Mouse (Mus musculus): ENCODE measurements at regions not wholly inside any gene's neighbourhood (a gene's known extent, or its start where the extent isn't known, plus 50 kb on each side); places are given as distances from the start of the nearest gene placed in this dataset.
A peak's percentile ranks its signal among the peaks of the same experiment; 100 is the strongest.

GRCm38 (mm10) chr3:144019293-144019692 lies 185.7 kb downstream of the Lmo4 start:
- WGBS = 75% methylated on average over 2 of the region's 2 CpGs
- Histone ChIP-seq H3K27me3 (ENCODE audit: insufficient read depth, low read length) (no peaks in the 10 kb centered on the region), H3K9me3 (ENCODE audit: low read length) (no peaks in the 10 kb centered on the region), H3K4me1 (ENCODE audit: insufficient read depth, low read length) (0 out of 2 replicates have a peak, but pooled peaks cover 3% of the 10 kb centered on the region), H3K9ac (replicated peaks; ENCODE audit: low read length) (no peak overlapping the region), H3K36me3 (ENCODE audit: insufficient read depth, low read length) (no peaks in the 10 kb centered on the region), H3K27ac (ENCODE audit: low read length) (no peak overlapping the region), H3K4me2 (replicated peaks; ENCODE audit: low read depth, low read length) (no peak overlapping the region), H3K4me3 (ENCODE audit: low read length) (no peak overlapping the region)
- no peak for ATAC-seq (ENCODE audit: low FRiP score, low TSS enrichment)

DNA sequence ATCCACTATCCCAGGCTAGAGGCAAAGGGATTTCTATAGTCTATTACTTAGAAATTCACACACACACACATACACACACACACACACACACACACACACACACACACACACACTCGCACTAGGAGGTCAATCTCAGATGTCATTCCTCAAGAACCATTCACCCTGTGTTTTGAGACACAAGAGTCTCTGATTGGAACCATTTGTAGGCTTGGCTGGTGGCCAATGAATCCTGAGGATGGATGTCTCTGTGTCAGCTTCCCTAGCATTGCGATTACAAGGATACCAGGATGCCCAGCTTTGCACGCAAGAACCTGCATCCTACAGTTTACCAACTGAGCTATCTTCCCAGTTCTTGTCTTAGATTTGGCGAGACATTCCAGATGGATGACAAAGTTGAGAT lies 186.5 kb downstream of the Lmo4 start:
- Histone ChIP-seq H3K4me2 (replicated peaks; ENCODE audit: low read depth, low read length) (no peak overlapping the region), H3K4me3 (ENCODE audit: low read length) (no peak overlapping the region), H3K36me3 (ENCODE audit: insufficient read depth, low read length) (no peaks in the 10 kb centered on the region), H3K27me3 (ENCODE audit: insufficient read depth, low read length) (no peaks in the 10 kb centered on the region), H3K9me3 (ENCODE audit: low read length) (no peaks in the 10 kb centered on the region), H3K4me1 (ENCODE audit: insufficient read depth, low read length) (0 out of 2 replicates have a peak, but pooled peaks cover 3% of the 10 kb centered on the region), H3K27ac (ENCODE audit: low read length) (no peak overlapping the region), H3K9ac (replicated peaks; ENCODE audit: low read length) (no peak overlapping the region)
- ATAC-seq (ENCODE audit: low FRiP score, low TSS enrichment) = no peak
- WGBS = 64% methylated on average over 4 of the region's 4 CpGs

- Histone ChIP-seq H3K9ac (replicated peaks; ENCODE audit: low read length) (no peak overlapping the region), H3K4me1 (ENCODE audit: insufficient read depth, low read length) (peaks cover 28% of the 10 kb centered on the region), H3K27ac (ENCODE audit: low read length) (no peak overlapping the region), H3K36me3 (ENCODE audit: insufficient read depth, low read length) (no peaks in the 10 kb centered on the region), H3K27me3 (ENCODE audit: insufficient read depth, low read length) (no peaks in the 10 kb centered on the region), H3K4me3 (ENCODE audit: low read length) (no peak overlapping the region), H3K4me2 (replicated peaks; ENCODE audit: low read depth, low read length) (no peak overlapping the region), H3K9me3 (ENCODE audit: low read length) (no peaks in the 10 kb centered on the region)
- ATAC-seq (ENCODE audit: low FRiP score, low TSS enrichment) = no peak
- 80% methylated on average over 3 of the region's 3 CpGs for WGBS
Observed at GRCm38 (mm10) chr3:144015236-144015635, 189.8 kb downstream of the Lmo4 start.

DNA sequence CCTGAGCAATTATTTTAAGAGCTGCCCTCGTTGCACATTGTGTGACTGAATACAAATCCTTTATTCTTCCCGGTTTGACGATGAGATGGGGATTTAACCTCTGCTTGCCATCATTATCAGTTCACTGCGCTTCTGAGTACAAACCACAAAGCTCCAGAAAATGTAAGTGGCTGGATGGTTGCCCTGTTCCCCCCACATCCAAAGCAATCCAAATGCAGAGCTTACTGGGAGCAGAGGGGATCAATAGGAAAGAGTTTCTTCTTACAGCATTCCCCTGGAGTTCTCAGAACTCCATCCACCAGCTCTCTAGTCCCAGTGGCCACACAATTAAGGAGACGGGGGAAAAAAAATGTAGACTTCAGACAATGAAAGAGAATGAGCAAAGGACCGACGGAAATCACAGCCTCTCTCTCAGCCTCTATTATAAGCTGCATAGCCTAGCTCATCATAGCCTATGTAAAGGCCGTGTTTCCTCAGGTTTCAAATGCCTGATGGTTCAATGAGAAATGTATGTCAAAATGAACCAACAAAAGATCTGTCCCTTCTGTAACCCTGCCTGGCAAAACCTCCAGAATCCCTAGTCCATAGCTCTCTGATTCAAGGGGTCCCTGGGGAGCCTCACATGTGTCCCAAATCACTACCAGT lies 191.4 kb downstream of the Lmo4 start:
- no peak overlapping the region for H3K4me2 ChIP-seq (replicated peaks; ENCODE audit: low read depth, low read length)
- H3K36me3 ChIP-seq (ENCODE audit: insufficient read depth, low read length) = no peaks in the 10 kb centered on the region
- H3K9ac ChIP-seq (replicated peaks; ENCODE audit: low read length) = no peak overlapping the region
- no peaks in the 10 kb centered on the region for H3K27me3 ChIP-seq (ENCODE audit: insufficient read depth, low read length)
- H3K4me1 ChIP-seq (ENCODE audit: insufficient read depth, low read length) = peaks cover 28% of the 10 kb centered on the region
- H3K4me3 ChIP-seq (ENCODE audit: low read length) = no peak overlapping the region
- no peak overlapping the region for H3K27ac ChIP-seq (ENCODE audit: low read length)
- ATAC-seq (ENCODE audit: low FRiP score, low TSS enrichment) = no peak
- 74% methylated on average over 8 of the region's 8 CpGs for WGBS
- no peaks in the 10 kb centered on the region for H3K9me3 ChIP-seq (ENCODE audit: low read length)

GRCm38 (mm10) chr3:144012820-144013219 lies 192.2 kb downstream of the Lmo4 start:
- ATAC-seq (ENCODE audit: low FRiP score, low TSS enrichment) = no peak
- H3K9ac ChIP-seq (replicated peaks; ENCODE audit: low read length) = no peak overlapping the region
- no peak overlapping the region for H3K4me2 ChIP-seq (replicated peaks; ENCODE audit: low read depth, low read length)
- H3K9me3 ChIP-seq (ENCODE audit: low read length) = no peaks in the 10 kb centered on the region
- no peaks in the 10 kb centered on the region for H3K27me3 ChIP-seq (ENCODE audit: insufficient read depth, low read length)
- H3K4me3 ChIP-seq (ENCODE audit: low read length) = no peak overlapping the region
- WGBS = 57% methylated on average over 6 of the region's 6 CpGs
- peaks cover 28% of the 10 kb centered on the region for H3K4me1 ChIP-seq (ENCODE audit: insufficient read depth, low read length)
- H3K36me3 ChIP-seq (ENCODE audit: insufficient read depth, low read length) = no peaks in the 10 kb centered on the region
- no peak overlapping the region for H3K27ac ChIP-seq (ENCODE audit: low read length)

GRCm38 (mm10) chr3:144012173-144012572 lies 192.8 kb downstream of the Lmo4 start:
- WGBS = 29% methylated on average over 3 of the region's 3 CpGs
- H3K4me3 ChIP-seq (ENCODE audit: low read length) = no peak overlapping the region
- H3K27ac ChIP-seq (ENCODE audit: low read length) = no peak overlapping the region
- peak; percentile 88 for ATAC-seq (ENCODE audit: low FRiP score, low TSS enrichment)
- H3K9me3 ChIP-seq (ENCODE audit: low read length) = no peaks in the 10 kb centered on the region
- H3K4me1 ChIP-seq (ENCODE audit: insufficient read depth, low read length) = peaks cover 28% of the 10 kb centered on the region
- H3K9ac ChIP-seq (replicated peaks; ENCODE audit: low read length) = no peak overlapping the region
- no peaks in the 10 kb centered on the region for H3K36me3 ChIP-seq (ENCODE audit: insufficient read depth, low read length)
- H3K27me3 ChIP-seq (ENCODE audit: insufficient read depth, low read length) = no peaks in the 10 kb centered on the region
- no peak overlapping the region for H3K4me2 ChIP-seq (replicated peaks; ENCODE audit: low read depth, low read length)

- 27% methylated on average over 12 of the region's 12 CpGs for WGBS
- H3K9me3 ChIP-seq (ENCODE audit: low read length) = no peaks in the 10 kb centered on the region
- H3K4me2 ChIP-seq (replicated peaks; ENCODE audit: low read depth, low read length) = no peak overlapping the region
- H3K9ac ChIP-seq (replicated peaks; ENCODE audit: low read length) = no peak overlapping the region
- peak; percentile 11; the same call in 1 of the 2 replicates for ATAC-seq (ENCODE audit: low FRiP score, low TSS enrichment)
- no peaks in the 10 kb centered on the region for H3K27me3 ChIP-seq (ENCODE audit: insufficient read depth, low read length)
- H3K4me3 ChIP-seq (ENCODE audit: low read length) = no peak overlapping the region
- H3K36me3 ChIP-seq (ENCODE audit: insufficient read depth, low read length) = no peaks in the 10 kb centered on the region
- H3K27ac ChIP-seq (ENCODE audit: low read length) = no peak overlapping the region
- peaks cover 28% of the 10 kb centered on the region for H3K4me1 ChIP-seq (ENCODE audit: insufficient read depth, low read length)
Observed at GRCm38 (mm10) chr3:144011456-144012025, 193.5 kb downstream of the Lmo4 start.

- no peak for ATAC-seq (ENCODE audit: low FRiP score, low TSS enrichment)
- Histone ChIP-seq H3K27me3 (ENCODE audit: insufficient read depth, low read length) (no peaks in the 10 kb centered on the region), H3K9ac (replicated peaks; ENCODE audit: low read length) (no peak overlapping the region), H3K36me3 (ENCODE audit: insufficient read depth, low read length) (no peaks in the 10 kb centered on the region), H3K4me1 (ENCODE audit: insufficient read depth, low read length) (peaks cover 28% of the 10 kb centered on the region), H3K9me3 (ENCODE audit: low read length) (no peaks in the 10 kb centered on the region), H3K4me3 (ENCODE audit: low read length) (no peak overlapping the region), H3K27ac (ENCODE audit: low read length) (no peak overlapping the region), H3K4me2 (replicated peaks; ENCODE audit: low read depth, low read length) (no peak overlapping the region)
- 22% methylated on average over 6 of the region's 6 CpGs for WGBS
Observed at GRCm38 (mm10) chr3:144010558-144010957, 194.5 kb downstream of the Lmo4 start.

- 51% methylated on average over 4 of the region's 4 CpGs for WGBS
- no peak overlapping the region for H3K4me2 ChIP-seq (replicated peaks; ENCODE audit: low read depth, low read length)
- H3K36me3 ChIP-seq (ENCODE audit: insufficient read depth, low read length) = no peaks in the 10 kb centered on the region
- no peaks in the 10 kb centered on the region for H3K9me3 ChIP-seq (ENCODE audit: low read length)
- no peak overlapping the region for H3K4me3 ChIP-seq (ENCODE audit: low read length)
- 0 out of 2 replicates have a peak, but pooled peaks have one; percentile 24 for ATAC-seq (ENCODE audit: low FRiP score, low TSS enrichment)
- no peaks in the 10 kb centered on the region for H3K27me3 ChIP-seq (ENCODE audit: insufficient read depth, low read length)
- no peak overlapping the region for H3K27ac ChIP-seq (ENCODE audit: low read length)
- H3K4me1 ChIP-seq (ENCODE audit: insufficient read depth, low read length) = peaks cover 18% of the 10 kb centered on the region
- no peak overlapping the region for H3K9ac ChIP-seq (replicated peaks; ENCODE audit: low read length)
Observed at GRCm38 (mm10) chr3:144007111-144007619, 197.9 kb downstream of the Lmo4 start.

GRCm38 (mm10) chr3:143997909-143998308 lies 207.1 kb downstream of the Lmo4 start:
- no peak for ATAC-seq (ENCODE audit: low FRiP score, low TSS enrichment)

More at GRCm38 (mm10) chr3:143997909-143998308, 207.1 kb downstream of the Lmo4 start:
- WGBS = 94% methylated on average over 8 of the region's 8 CpGs
- H3K27ac ChIP-seq (ENCODE audit: low read length) = no peak overlapping the region
- H3K4me2 ChIP-seq (replicated peaks; ENCODE audit: low read depth, low read length) = no peak overlapping the region
- no peaks in the 10 kb centered on the region for H3K4me1 ChIP-seq (ENCODE audit: insufficient read depth, low read length)
- H3K36me3 ChIP-seq (ENCODE audit: insufficient read depth, low read length) = no peaks in the 10 kb centered on the region
- H3K27me3 ChIP-seq (ENCODE audit: insufficient read depth, low read length) = no peaks in the 10 kb centered on the region
- no peak overlapping the region for H3K9ac ChIP-seq (replicated peaks; ENCODE audit: low read length)
- H3K4me3 ChIP-seq (ENCODE audit: low read length) = no peak overlapping the region
- no peaks in the 10 kb centered on the region for H3K9me3 ChIP-seq (ENCODE audit: low read length)
